Mouse (Mus musculus) B cell, adult (primary cell): ENCODE results near the gene Rpn2. TPM values are rescaled to one million over a fixed set of nuclear protein-coding genes. Genes with fewer than 3 reads are reported as not detected.

Source experiments
- total RNA-seq: library from RNA; stranded (reverse); gene quantifications from 4 replicates; pipeline ENCODE4 v1.2.4, GENCODE M21; 2023; ENCODE audit not compliant: inconsistent age

The Rpn2 gene
- 109 to 123 TPM (median 112 TPM) in 4 replicates for total RNA-seq

DNA sequence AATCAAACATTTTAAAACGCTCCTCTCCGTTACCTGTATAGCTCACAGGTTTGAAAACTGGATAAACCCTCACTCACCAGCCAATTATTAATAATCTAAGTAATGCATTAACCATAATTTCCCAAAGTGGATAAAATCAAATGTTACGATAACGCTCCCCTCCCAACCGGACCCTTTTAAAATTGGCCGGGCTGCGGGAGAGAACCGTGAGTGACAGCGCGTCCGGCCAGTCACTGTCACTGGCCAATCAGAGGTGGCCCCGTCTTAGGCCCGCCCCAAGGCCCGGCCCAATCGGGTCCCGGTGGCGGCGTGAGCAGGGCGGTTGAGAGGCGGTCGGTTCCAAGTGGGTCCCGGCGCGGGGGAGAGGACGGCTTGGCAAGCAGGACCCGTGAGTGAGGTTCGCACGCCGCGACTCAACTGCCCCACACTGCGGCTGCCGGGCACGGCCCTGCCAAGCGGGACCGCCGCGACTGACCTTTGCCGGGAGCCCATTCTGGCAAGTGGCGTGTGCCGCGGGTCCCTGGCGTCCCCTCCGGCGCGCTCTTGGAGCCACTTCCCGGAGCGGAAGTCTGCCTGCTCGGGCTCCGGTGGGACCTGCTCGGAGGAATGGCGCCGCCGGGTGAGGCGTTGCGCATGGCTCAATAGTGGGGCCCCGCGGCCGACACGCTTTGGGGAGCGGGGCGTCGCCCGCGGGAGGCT is at the start of gene Rpn2:
Gene Rpn2 (plus strand): TSS at position 301 of the 699 bp plus-strand sequence.

GRCm38 (mm10) chr2:157279416-157279800 is 591 bp downstream of the Rpn2 start, which contains the start of gene Mroh8:
Mroh8 (minus strand) TSS chr2:157279549.

DNA sequence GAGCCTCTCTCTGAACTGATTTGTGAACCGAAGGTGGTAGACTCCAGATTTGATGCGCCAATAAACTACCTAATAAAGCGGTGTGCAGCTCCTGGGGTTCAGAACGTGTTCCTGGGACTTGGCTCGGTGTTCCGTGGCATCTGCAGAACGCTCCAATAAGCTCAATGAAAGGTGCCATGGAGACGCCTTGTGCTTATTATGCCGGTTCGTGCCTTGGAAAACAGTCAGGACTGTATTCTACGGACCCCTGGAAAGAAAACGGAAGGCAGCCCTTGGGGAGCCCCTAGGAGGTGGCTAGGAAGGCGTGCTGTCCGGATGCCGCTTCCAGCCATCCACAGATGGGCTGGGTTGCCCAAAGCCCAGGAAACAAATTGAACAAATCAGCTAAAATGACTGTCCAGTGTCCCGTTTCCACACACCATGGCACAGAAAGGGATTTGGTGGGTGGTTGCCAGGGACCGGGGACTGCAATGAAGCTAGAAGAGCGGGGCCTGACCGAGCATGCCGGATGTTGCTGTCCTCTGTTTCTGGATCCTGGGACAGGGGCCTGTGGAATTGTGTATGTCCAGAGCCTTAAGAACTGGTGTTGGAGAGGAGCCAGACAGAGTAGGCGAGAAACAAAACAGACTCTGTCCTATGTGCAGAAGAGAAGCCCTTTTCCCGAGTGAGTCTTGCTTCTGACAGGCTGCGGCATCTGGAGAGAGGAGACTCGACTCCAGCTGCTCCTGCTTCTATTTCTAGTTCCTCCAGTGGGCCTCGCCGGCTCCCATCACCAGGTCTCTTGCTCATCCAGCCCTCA is 68.7 kb downstream of the Rpn2 start, which contains the start of gene Ghrh:
Gene Ghrh (minus strand): TSS at position 146 of the 799 bp plus-strand sequence.

DNA sequence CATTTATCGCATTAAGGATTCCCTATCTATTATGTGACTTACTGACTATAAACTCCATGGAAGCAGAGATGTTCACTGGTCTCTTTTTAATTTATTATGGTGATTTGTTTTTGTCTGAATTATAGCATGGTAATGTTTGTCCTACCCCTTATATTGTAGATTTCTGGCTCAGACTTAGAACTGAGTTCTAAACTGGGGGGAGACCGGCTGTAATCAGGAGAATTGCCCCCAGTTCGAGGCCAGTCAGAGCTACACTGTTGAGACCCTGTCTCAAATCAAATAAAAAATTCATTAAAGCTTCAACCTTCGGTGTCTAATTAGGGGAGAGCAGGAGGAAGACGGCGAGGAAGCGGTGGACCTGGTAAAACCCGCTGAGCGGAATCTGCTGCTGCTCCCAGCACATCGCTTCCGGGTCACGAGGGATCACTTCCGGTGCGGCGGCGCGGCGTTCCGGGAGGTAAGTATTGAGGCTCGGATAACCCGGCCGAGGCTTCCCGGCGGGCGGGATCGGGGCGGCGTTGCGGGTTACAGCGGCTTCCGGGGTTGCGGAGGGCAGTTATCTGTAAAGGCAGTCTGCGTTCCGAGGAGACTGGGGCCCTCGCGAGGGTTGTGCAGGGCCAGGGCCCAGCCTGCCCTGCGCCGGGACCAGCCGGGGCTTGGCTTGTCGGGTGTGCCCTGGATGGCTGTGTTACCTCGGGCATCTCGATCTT is 88.5 kb downstream of the Rpn2 start, which contains the start of gene Manbal:
Gene Manbal (plus strand): TSS at position 411 of the 710 bp plus-strand sequence.

Other genes starting within 250 kb of the Rpn2 start
- 0.26 to 0.81 TPM (median 0.65 TPM) in 4 replicates for gene Soga1, start 199.8 kb upstream of the Rpn2 start, total RNA-seq
- not detected in 4 replicates for gene Tldc2, start 192.0 kb upstream of the Rpn2 start, total RNA-seq
- 476 to 530 TPM (median 508 TPM) in 4 replicates for gene Samhd1, start 143.8 kb upstream of the Rpn2 start, total RNA-seq
- gene Rbl1, start 74.5 kb upstream of the Rpn2 start, total RNA-seq, result 16.1 to 21.2 TPM (median 18.4 TPM) in 4 replicates
- 0.30 to 0.74 TPM (median 0.50 TPM) in 4 replicates for gene Mroh8, start 532 bp downstream of the Rpn2 start, total RNA-seq
- not detected in 4 replicates for gene Ghrh, start 68.5 kb downstream of the Rpn2 start, total RNA-seq
- 16.8 to 22.1 TPM (median 21.1 TPM) in 4 replicates for gene Manbal, start 88.6 kb downstream of the Rpn2 start, total RNA-seq
- gene Src, start 139.4 kb downstream of the Rpn2 start, total RNA-seq, result 1.5 to 2.1 TPM (median 1.8 TPM) in 4 replicates